Mouse (Mus musculus): Measurements from ENCODE around the gene Pou2f1. TPM values are rescaled to one million over a fixed set of nuclear protein-coding genes. Genes with fewer than 3 reads are reported as not detected.

Gene Pou2f1
- polyA plus RNA-seq, 1 experiment from 2014 or later, result 27.9 TPM

- no peak overlapping the region for H3K4me3 ChIP-seq (replicated peaks; ENCODE audit: low read depth, low read length)
- H3K27me3 ChIP-seq (ENCODE audit: control insufficient read depth, insufficient read depth, low read length), result 0 out of 2 replicates have a peak, but pooled peaks cover 12% of the 10 kb centered on the region
- H3K9me3 ChIP-seq (ENCODE audit: control insufficient read depth, low read length), result no peaks in the 10 kb centered on the region
- DNase-seq, result no peak
- no peaks in the 10 kb centered on the region for H3K36me3 ChIP-seq (ENCODE audit: control insufficient read depth, insufficient read depth, low read length)
- no peak overlapping the region for H3K27ac ChIP-seq (replicated peaks; ENCODE audit: low read depth, low read length)
- H3K4me1 ChIP-seq (ENCODE audit: control insufficient read depth, insufficient read depth, low read length), result peaks cover 13% of the 10 kb centered on the region
- no peak for ATAC-seq (ENCODE audit: low FRiP score, low TSS enrichment)
- WGBS, result 82% methylated on average over 17 of the region's 17 CpGs
- no peak overlapping the region for H3K9ac ChIP-seq (replicated peaks; ENCODE audit: low read length)
- H3K4me2 ChIP-seq (ENCODE audit: low read length), result no peak overlapping the region
Observed at GRCm38 (mm10) chr1:165849458-165850445, 152.7 kb downstream of the Pou2f1 start.

GRCm38 (mm10) chr1:165848881-165849280 lies 153.6 kb downstream of the Pou2f1 start:
- DNase-seq, result no peak
- no peak for ATAC-seq (ENCODE audit: low FRiP score, low TSS enrichment)
- WGBS, result 72% methylated on average over 4 of the region's 4 CpGs

GRCm38 (mm10) chr1:165848417-165848816 lies 154.1 kb downstream of the Pou2f1 start:
- H3K9ac ChIP-seq (replicated peaks; ENCODE audit: low read length), result no peak overlapping the region
- H3K27me3 ChIP-seq (ENCODE audit: control insufficient read depth, insufficient read depth, low read length), result 0 out of 2 replicates have a peak, but pooled peaks cover 12% of the 10 kb centered on the region
- DNase-seq (no peak), ATAC-seq (ENCODE audit: low FRiP score, low TSS enrichment) (no peak)
- no peaks in the 10 kb centered on the region for H3K36me3 ChIP-seq (ENCODE audit: control insufficient read depth, insufficient read depth, low read length)
- H3K4me2 ChIP-seq (ENCODE audit: low read length), result no peak overlapping the region
- H3K27ac ChIP-seq (replicated peaks; ENCODE audit: low read depth, low read length), result no peak overlapping the region
- no peak overlapping the region for H3K4me3 ChIP-seq (replicated peaks; ENCODE audit: low read depth, low read length)
- H3K9me3 ChIP-seq (ENCODE audit: control insufficient read depth, low read length), result no peaks in the 10 kb centered on the region
- 88% methylated on average over 8 of the region's 8 CpGs for WGBS
- H3K4me1 ChIP-seq (ENCODE audit: control insufficient read depth, insufficient read depth, low read length), result peaks cover 20% of the 10 kb centered on the region

More at GRCm38 (mm10) chr1:165848881-165849280, 153.6 kb downstream of the Pou2f1 start:
- H3K36me3 ChIP-seq (ENCODE audit: control insufficient read depth, insufficient read depth, low read length), result no peaks in the 10 kb centered on the region
- H3K9me3 ChIP-seq (ENCODE audit: control insufficient read depth, low read length), result no peaks in the 10 kb centered on the region
- H3K4me2 ChIP-seq (ENCODE audit: low read length), result no peak overlapping the region
- no peak overlapping the region for H3K9ac ChIP-seq (replicated peaks; ENCODE audit: low read length)
- H3K27ac ChIP-seq (replicated peaks; ENCODE audit: low read depth, low read length), result no peak overlapping the region
- H3K4me1 ChIP-seq (ENCODE audit: control insufficient read depth, insufficient read depth, low read length), result peaks cover 20% of the 10 kb centered on the region
- H3K4me3 ChIP-seq (replicated peaks; ENCODE audit: low read depth, low read length), result no peak overlapping the region
- H3K27me3 ChIP-seq (ENCODE audit: control insufficient read depth, insufficient read depth, low read length), result 0 out of 2 replicates have a peak, but pooled peaks cover 12% of the 10 kb centered on the region

- H3K4me1 ChIP-seq (ENCODE audit: control insufficient read depth, insufficient read depth, low read length), result peaks cover 23% of the 10 kb centered on the region
- DNase-seq (no peak), ATAC-seq (ENCODE audit: low FRiP score, low TSS enrichment) (no peak)
- H3K4me2 ChIP-seq (ENCODE audit: low read length), result peak overlapping the region; percentile 99
- H3K4me3 ChIP-seq (replicated peaks; ENCODE audit: low read depth, low read length), result peak overlapping the region; percentile 41
- H3K27me3 ChIP-seq (ENCODE audit: control insufficient read depth, insufficient read depth, low read length), result peaks cover 23% of the 10 kb centered on the region; the same call in 1 of the 2 replicates
- no peaks in the 10 kb centered on the region for H3K9me3 ChIP-seq (ENCODE audit: control insufficient read depth, low read length)
- peak overlapping the region; percentile 52 for H3K9ac ChIP-seq (replicated peaks; ENCODE audit: low read length)
- 9% methylated on average over 14 of the region's 14 CpGs for WGBS
- no peaks in the 10 kb centered on the region for H3K36me3 ChIP-seq (ENCODE audit: control insufficient read depth, insufficient read depth, low read length)
- no peak overlapping the region for H3K27ac ChIP-seq (replicated peaks; ENCODE audit: low read depth, low read length)
Observed at GRCm38 (mm10) chr1:165845366-165845765, 157.1 kb downstream of the Pou2f1 start.

GRCm38 (mm10) chr1:165844956-165845355 lies 157.5 kb downstream of the Pou2f1 start:
- peak overlapping the region; percentile 52 for H3K9ac ChIP-seq (replicated peaks; ENCODE audit: low read length)
- H3K4me2 ChIP-seq (ENCODE audit: low read length), result peak overlapping the region; percentile 99
- no peaks in the 10 kb centered on the region for H3K36me3 ChIP-seq (ENCODE audit: control insufficient read depth, insufficient read depth, low read length)
- ATAC-seq (ENCODE audit: low FRiP score, low TSS enrichment) (peak; percentile 38; the same call in 1 of the 2 replicates), DNase-seq (peak; percentile 59)
- H3K27ac ChIP-seq (replicated peaks; ENCODE audit: low read depth, low read length), result no peak overlapping the region
- peak overlapping the region; percentile 41 for H3K4me3 ChIP-seq (replicated peaks; ENCODE audit: low read depth, low read length)
- H3K9me3 ChIP-seq (ENCODE audit: control insufficient read depth, low read length), result no peaks in the 10 kb centered on the region
- peaks cover 24% of the 10 kb centered on the region for H3K4me1 ChIP-seq (ENCODE audit: control insufficient read depth, insufficient read depth, low read length)
- under 1% methylated on average over 26 of the region's 26 CpGs for WGBS
- H3K27me3 ChIP-seq (ENCODE audit: control insufficient read depth, insufficient read depth, low read length), result peaks cover 23% of the 10 kb centered on the region; the same call in 1 of the 2 replicates

- WGBS, result 2% methylated on average over 17 of the region's 20 CpGs
- peak overlapping the region; percentile 52 for H3K9ac ChIP-seq (replicated peaks; ENCODE audit: low read length)
- no peaks in the 10 kb centered on the region for H3K36me3 ChIP-seq (ENCODE audit: control insufficient read depth, insufficient read depth, low read length)
- ATAC-seq (ENCODE audit: low FRiP score, low TSS enrichment) (peak; percentile 54; the same call in 1 of the 2 replicates), DNase-seq (no peak)
- H3K9me3 ChIP-seq (ENCODE audit: control insufficient read depth, low read length), result no peaks in the 10 kb centered on the region
- H3K27me3 ChIP-seq (ENCODE audit: control insufficient read depth, insufficient read depth, low read length), result peaks cover 23% of the 10 kb centered on the region; the same call in 1 of the 2 replicates
- H3K4me1 ChIP-seq (ENCODE audit: control insufficient read depth, insufficient read depth, low read length), result peaks cover 24% of the 10 kb centered on the region
- peak overlapping the region; percentile 41 for H3K4me3 ChIP-seq (replicated peaks; ENCODE audit: low read depth, low read length)
- peak overlapping the region; percentile 99 for H3K4me2 ChIP-seq (ENCODE audit: low read length)
- no peak overlapping the region for H3K27ac ChIP-seq (replicated peaks; ENCODE audit: low read depth, low read length)
Observed at GRCm38 (mm10) chr1:165844466-165844951, 158.0 kb downstream of the Pou2f1 start.

GRCm38 (mm10) chr1:165843586-165843985 lies 158.9 kb downstream of the Pou2f1 start:
- no peak overlapping the region for H3K9ac ChIP-seq (replicated peaks; ENCODE audit: low read length)
- DNase-seq (no peak), ATAC-seq (ENCODE audit: low FRiP score, low TSS enrichment) (no peak)
- peaks cover 23% of the 10 kb centered on the region; the same call in 1 of the 2 replicates for H3K27me3 ChIP-seq (ENCODE audit: control insufficient read depth, insufficient read depth, low read length)
- H3K36me3 ChIP-seq (ENCODE audit: control insufficient read depth, insufficient read depth, low read length), result no peaks in the 10 kb centered on the region
- no peak overlapping the region for H3K27ac ChIP-seq (replicated peaks; ENCODE audit: low read depth, low read length)
- H3K4me1 ChIP-seq (ENCODE audit: control insufficient read depth, insufficient read depth, low read length), result peaks cover 24% of the 10 kb centered on the region
- no peak overlapping the region for H3K4me2 ChIP-seq (ENCODE audit: low read length)
- no peaks in the 10 kb centered on the region for H3K9me3 ChIP-seq (ENCODE audit: control insufficient read depth, low read length)
- WGBS, result 76% methylated on average over 3 of the region's 3 CpGs
- H3K4me3 ChIP-seq (replicated peaks; ENCODE audit: low read depth, low read length), result no peak overlapping the region

GRCm38 (mm10) chr1:165842170-165842569 lies 160.3 kb downstream of the Pou2f1 start:
- H3K9ac ChIP-seq (replicated peaks; ENCODE audit: low read length), result no peak overlapping the region
- DNase-seq (no peak), ATAC-seq (ENCODE audit: low FRiP score, low TSS enrichment) (no peak)
- H3K36me3 ChIP-seq (ENCODE audit: control insufficient read depth, insufficient read depth, low read length), result no peaks in the 10 kb centered on the region
- H3K4me3 ChIP-seq (replicated peaks; ENCODE audit: low read depth, low read length), result no peak overlapping the region
- H3K27ac ChIP-seq (replicated peaks; ENCODE audit: low read depth, low read length), result no peak overlapping the region
- H3K27me3 ChIP-seq (ENCODE audit: control insufficient read depth, insufficient read depth, low read length), result peaks cover 23% of the 10 kb centered on the region; the same call in 1 of the 2 replicates
- H3K9me3 ChIP-seq (ENCODE audit: control insufficient read depth, low read length), result no peaks in the 10 kb centered on the region
- 63% methylated on average over 7 of the region's 7 CpGs for WGBS
- no peak overlapping the region for H3K4me2 ChIP-seq (ENCODE audit: low read length)
- H3K4me1 ChIP-seq (ENCODE audit: control insufficient read depth, insufficient read depth, low read length), result peaks cover 36% of the 10 kb centered on the region

Measured in midbrain, embryonic 14.5 days (tissue).